9 mouse cellular contexts compared by ENCODE assay signal in the genomic region with DNA sequence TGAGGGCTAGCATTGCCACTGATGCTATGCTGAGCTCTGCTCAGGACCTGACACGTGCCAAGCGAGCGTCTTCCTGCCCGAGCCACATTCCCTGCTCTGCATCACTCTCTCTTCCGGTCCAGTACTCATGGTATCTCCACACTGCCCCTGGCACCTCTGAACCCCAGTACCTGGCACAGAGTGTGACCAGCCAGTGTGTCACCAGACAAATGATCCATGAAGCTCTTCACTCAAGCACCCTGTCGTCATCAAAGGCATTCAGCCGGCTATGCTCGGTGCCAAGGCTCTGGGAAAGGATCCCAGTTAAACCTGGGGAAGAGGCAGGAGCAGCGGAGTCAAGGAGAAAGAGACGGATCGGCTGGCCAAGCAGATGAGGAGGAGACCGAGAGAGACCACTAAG. TPM values are rescaled to one million over a fixed set of nuclear protein-coding genes. Genes with fewer than 3 reads are reported as not detected.
A peak's percentile ranks its signal among the peaks of the same experiment; 100 is the strongest.
DNase-seq lines count a peak whose midpoint lies in the region; ATAC-seq lines count a peak whose summit lies in the region.
"Had no signal": no experiment of that assay in that cellular context is flagged by ENCODE, and none has a peak within 500 bp of the region (broad histone marks: within the 10 kb centered on the region; RNA-seq: fewer than 3 reads in every experiment).

No protein-coding gene starts in this region.

- no peak overlapping the region for H3K9ac ChIP-seq in midbrain, embryonic 13.5 days (replicated peaks)
- no peak overlapping the region for H3K9ac ChIP-seq in midbrain, embryonic 16.5 days (ENCODE audit: low read depth, low read length)
- no peak overlapping the region for H3K9ac ChIP-seq in hindbrain, embryonic 13.5 days
- H3K9ac ChIP-seq: neural tube, embryonic 12.5 days had no signal

- no peaks in the 10 kb centered on the region for H3K27me3 ChIP-seq in midbrain, embryonic 13.5 days
- H3K27me3 ChIP-seq in midbrain, embryonic 16.5 days (ENCODE audit: control insufficient read depth, insufficient read depth, low read depth, low read length): no peaks in the 10 kb centered on the region
- no peaks in the 10 kb centered on the region for H3K27me3 ChIP-seq in hindbrain, embryonic 13.5 days

- H3K9me3 ChIP-seq in midbrain, embryonic 13.5 days: no peaks in the 10 kb centered on the region
- no peaks in the 10 kb centered on the region for H3K9me3 ChIP-seq in midbrain, embryonic 16.5 days (replicated peaks; ENCODE audit: control insufficient read depth, low read length, poor library complexity, severe bottlenecking)
- no peaks in the 10 kb centered on the region for H3K9me3 ChIP-seq in hindbrain, embryonic 13.5 days
- H3K9me3 ChIP-seq: neural tube, embryonic 12.5 days had no signal

- H3K4me2 ChIP-seq in midbrain, embryonic 13.5 days (replicated peaks): no peak overlapping the region
- no peak overlapping the region for H3K4me2 ChIP-seq in midbrain, embryonic 16.5 days (ENCODE audit: low read length)
- no peak overlapping the region for H3K4me2 ChIP-seq in hindbrain, embryonic 13.5 days
- H3K4me2 ChIP-seq: neural tube, embryonic 12.5 days had no signal

- H3K4me1 ChIP-seq in midbrain, embryonic 13.5 days (replicated peaks): peaks cover 89% of the 10 kb centered on the region
- peaks cover 26% of the 10 kb centered on the region for H3K4me1 ChIP-seq in midbrain, embryonic 16.5 days (ENCODE audit: control insufficient read depth, insufficient read depth, low read length)
- H3K4me1 ChIP-seq in hindbrain, embryonic 13.5 days (replicated peaks): peaks cover 89% of the 10 kb centered on the region

- 84% methylated on average over 12 of the region's 12 CpGs for WGBS in midbrain, embryonic 13.5 days
- 75% methylated on average over 12 of the region's 12 CpGs for WGBS in midbrain, embryonic 16.5 days
- WGBS in hindbrain, embryonic 13.5 days: 77% methylated on average over 12 of the region's 12 CpGs

- ATAC-seq in midbrain, embryonic 13.5 days: no peak
- no peak for ATAC-seq in midbrain, embryonic 16.5 days
- no peak for ATAC-seq in hindbrain, embryonic 13.5 days (ENCODE audit: low FRiP score)

- H3K4me3 ChIP-seq in midbrain, embryonic 13.5 days (replicated peaks): no peak overlapping the region
- no peak overlapping the region for H3K4me3 ChIP-seq in midbrain, embryonic 16.5 days (ENCODE audit: low read depth, low read length)
- H3K4me3 ChIP-seq in hindbrain, embryonic 13.5 days: no peak overlapping the region
- H3K4me3 ChIP-seq: neural tube, embryonic 12.5 days had no signal

- peak; percentile 93 for DNase-seq in cerebellum, adult 9-11 months
- peak; percentile 26 for DNase-seq in lung, postnatal 14 days
- DNase-seq in urinary bladder, adult 2 months (ENCODE audit: low spot score): no peak
- DNase-seq in right cerebral cortex, adult 18-20 months: no peak
- DNase-seq: thymus, postnatal 14 days had no signal

- H3K27ac ChIP-seq in midbrain, embryonic 13.5 days: peak overlapping the region; percentile 55; the same call in 1 of the 2 replicates
- H3K27ac ChIP-seq in midbrain, embryonic 16.5 days (ENCODE audit: low read length): no peak overlapping the region
- H3K27ac ChIP-seq in hindbrain, embryonic 13.5 days: peak overlapping the region; percentile 5
- H3K27ac ChIP-seq: neural tube, embryonic 12.5 days had no signal

- H3K36me3 ChIP-seq in midbrain, embryonic 13.5 days: peaks cover 11% of the 10 kb centered on the region
- H3K36me3 ChIP-seq in midbrain, embryonic 16.5 days (ENCODE audit: control insufficient read depth, insufficient read depth, low read length): no peaks in the 10 kb centered on the region
- H3K36me3 ChIP-seq in hindbrain, embryonic 13.5 days: peaks cover 8% of the 10 kb centered on the region

RNA-seq across cellular contexts. Expression of gene Nkain1, which starts 16.1 kb away (rescaled TPM):
- 8.5 and 14.3 TPM in 2 replicates for polyA plus RNA-seq in midbrain, embryonic 13.5 days (2015; fragmentation: Nextera tagmentation; extraction: Ambion mirVana)
- polyA plus RNA-seq in midbrain, embryonic 16.5 days (2015; fragmentation: Nextera tagmentation; extraction: Ambion mirVana): 7.2 and 9.1 TPM in 2 replicates
- 9.5 and 10.2 TPM in 2 replicates for polyA plus RNA-seq in hindbrain, embryonic 13.5 days (2015; fragmentation: Nextera tagmentation; extraction: Ambion mirVana)
- 3.2 and 3.4 TPM in 2 replicates for polyA plus RNA-seq in urinary bladder, adult 2 months (2012; rRNA removed)

Comparison
In these comparisons a context has a peak if more than half of its experiments do, and no peak if none do; other contexts are left out.
1. DNase-seq: peak in cerebellum, adult 9-11 months (single experiment) and lung, postnatal 14 days (single experiment); none in urinary bladder, adult 2 months (single experiment) and right cerebral cortex, adult 18-20 months (single experiment).